Mouse (Mus musculus) liver, embryonic 14.5 days (tissue): ENCODE results near the gene 9130023H24Rik.

Experiments
- CTCF ChIP-seq: IDR thresholded peaks from 2 replicates; pipeline ENCODE4 v1.5.1; 2016; ENCODE audit warnings: antibody characterized with exemption, low read depth, control low read depth
- EP300 ChIP-seq: IDR thresholded peaks from 2 replicates; pipeline ENCODE4 v1.6.1; 2016; ENCODE audit warnings: antibody characterized with exemption, low read depth

GRCm38 (mm10) chr7:128285060-128285459, 47.2 kb upstream of the 9130023H24Rik start:
- TF ChIP-seq CTCF (no peak), EP300 (no peak)
